Comparison of ENCODE assay signal across 23 mouse cellular contexts in the genomic region with DNA sequence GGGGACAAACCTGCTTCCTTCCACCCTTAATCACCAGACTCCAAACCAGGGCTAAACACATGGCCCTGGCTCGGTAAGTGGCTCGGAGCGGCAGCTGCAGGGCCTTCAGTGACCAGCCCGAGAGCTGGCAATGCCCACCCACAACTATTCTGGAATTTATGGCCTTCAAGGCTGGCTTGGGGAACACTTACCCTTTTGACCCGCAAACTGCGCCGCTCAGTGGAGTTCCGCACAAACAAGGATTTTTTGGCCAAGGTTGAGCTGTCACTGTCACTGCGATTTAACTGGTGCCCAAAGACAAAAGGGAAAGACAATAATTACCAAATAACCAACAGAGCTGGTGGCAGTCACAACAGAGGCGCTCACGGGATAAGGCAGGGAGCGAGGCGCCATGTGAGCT. TPM values are rescaled to one million over a fixed set of nuclear protein-coding genes. Genes with fewer than 3 reads are reported as not detected.
DNase-seq lines count a peak whose midpoint lies in the region; ATAC-seq lines count a peak whose summit lies in the region.
"Had no signal": no experiment of that assay in that cellular context is flagged by ENCODE, and none has a peak within 500 bp of the region (broad histone marks: within the 10 kb centered on the region; RNA-seq: fewer than 3 reads in every experiment).

No protein-coding gene starts in this region.

- no peak overlapping the region for H3K4me2 ChIP-seq in forebrain, embryonic 11.5 days (ENCODE audit: low read depth, low read length, severe bottlenecking)
- no peak overlapping the region for H3K4me2 ChIP-seq in neural tube, embryonic 15.5 days
- H3K4me2 ChIP-seq: heart, embryonic 12.5 days; hindbrain, embryonic 15.5 days; neural tube, embryonic 12.5 days had no signal

- H3K27ac ChIP-seq in forebrain, embryonic 11.5 days (ENCODE audit: low read depth, low read length), result no peak overlapping the region
- no peak overlapping the region for H3K27ac ChIP-seq in forebrain, embryonic 10.5 days
- H3K27ac ChIP-seq in neural tube, embryonic 15.5 days (replicated peaks), result no peak overlapping the region
- H3K27ac ChIP-seq in midbrain, embryonic 10.5 days (replicated peaks), result no peak overlapping the region
- H3K27ac ChIP-seq: hindbrain, embryonic 15.5 days; left cerebral cortex, adult 2 months; neural tube, embryonic 12.5 days had no signal

- no peak overlapping the region for H3K9ac ChIP-seq in forebrain, embryonic 11.5 days (ENCODE audit: low read length)
- H3K9ac ChIP-seq in neural tube, embryonic 15.5 days (replicated peaks), result no peak overlapping the region
- H3K9ac ChIP-seq: heart, embryonic 12.5 days; hindbrain, embryonic 15.5 days; neural tube, embryonic 12.5 days had no signal

- no peaks in the 10 kb centered on the region for H3K36me3 ChIP-seq in forebrain, embryonic 11.5 days (ENCODE audit: control insufficient read depth, insufficient read depth, low read length)
- H3K36me3 ChIP-seq in forebrain, embryonic 10.5 days (replicated peaks), result peaks cover 93% of the 10 kb centered on the region
- H3K36me3 ChIP-seq in neural tube, embryonic 15.5 days, result peaks cover 28% of the 10 kb centered on the region
- peaks cover 84% of the 10 kb centered on the region for H3K36me3 ChIP-seq in midbrain, embryonic 10.5 days

- H3K4me3 ChIP-seq in forebrain, embryonic 11.5 days (ENCODE audit: low read depth, low read length), result no peak overlapping the region
- H3K4me3 ChIP-seq in forebrain, embryonic 10.5 days, result no peak overlapping the region
- no peak overlapping the region for H3K4me3 ChIP-seq in neural tube, embryonic 15.5 days (replicated peaks)
- no peak overlapping the region for H3K4me3 ChIP-seq in midbrain, embryonic 10.5 days
- H3K4me3 ChIP-seq: erythroblast, embryonic 14.5 days; heart, embryonic 12.5 days; hindbrain, embryonic 15.5 days; left cerebral cortex, adult 2 months; megakaryocyte, embryonic 14.5 days; neural tube, embryonic 12.5 days had no signal

- H3K9me3 ChIP-seq in forebrain, embryonic 11.5 days (ENCODE audit: control insufficient read depth, low read length), result no peaks in the 10 kb centered on the region
- H3K9me3 ChIP-seq in forebrain, embryonic 10.5 days, result no peaks in the 10 kb centered on the region
- no peaks in the 10 kb centered on the region for H3K9me3 ChIP-seq in neural tube, embryonic 15.5 days (replicated peaks)
- no peaks in the 10 kb centered on the region for H3K9me3 ChIP-seq in midbrain, embryonic 10.5 days (replicated peaks)
- H3K9me3 ChIP-seq: heart, embryonic 12.5 days; hindbrain, embryonic 15.5 days; megakaryocyte, embryonic 14.5 days; neural tube, embryonic 12.5 days had no signal

- H3K4me1 ChIP-seq in forebrain, embryonic 11.5 days (replicated peaks; ENCODE audit: control insufficient read depth, insufficient read depth, low read length), result no peaks in the 10 kb centered on the region
- no peaks in the 10 kb centered on the region for H3K4me1 ChIP-seq in forebrain, embryonic 10.5 days
- H3K4me1 ChIP-seq in neural tube, embryonic 15.5 days, result no peaks in the 10 kb centered on the region
- no peaks in the 10 kb centered on the region for H3K4me1 ChIP-seq in midbrain, embryonic 10.5 days
- H3K4me1 ChIP-seq: heart, embryonic 12.5 days; hindbrain, embryonic 15.5 days; neural tube, embryonic 12.5 days had no signal

- H3K27me3 ChIP-seq in forebrain, embryonic 11.5 days (ENCODE audit: control insufficient read depth, insufficient read depth, low read length), result no peaks in the 10 kb centered on the region
- H3K27me3 ChIP-seq in forebrain, embryonic 10.5 days (ENCODE audit: poor library complexity, severe bottlenecking), result no peaks in the 10 kb centered on the region
- no peaks in the 10 kb centered on the region for H3K27me3 ChIP-seq in neural tube, embryonic 15.5 days (replicated peaks)
- H3K27me3 ChIP-seq in midbrain, embryonic 10.5 days (ENCODE audit: low read depth, poor library complexity, severe bottlenecking), result no peaks in the 10 kb centered on the region
- H3K27me3 ChIP-seq: heart, embryonic 12.5 days; hindbrain, embryonic 15.5 days; megakaryocyte, embryonic 14.5 days; neural tube, embryonic 12.5 days had no signal

- peak; percentile 47 for DNase-seq in forebrain, embryonic 11.5 days (ENCODE audit: low spot score)
- DNase-seq in forebrain, embryonic 10.5 days (ENCODE audit: extremely low spot score, low spot score), result no peak
- DNase-seq in neural tube, embryonic 10.5 days (ENCODE audit: extremely low spot score, low spot score), result no peak
- DNase-seq in kidney, postnatal 4 days, result peak; percentile 37 to 65
- no peak for DNase-seq in cerebellum, adult 11-12 months
- no peak for DNase-seq in midbrain, embryonic 10.5 days (ENCODE audit: low spot score)
- DNase-seq in cerebellum, adult 18-20 months, result no peak
- DNase-seq: cerebellum, postnatal 14 days; gastrocnemius, postnatal 25 days; lung, postnatal 10 days; thymus, postnatal 25 days had no signal

- no peak for ATAC-seq in forebrain, embryonic 11.5 days (replicated peaks; ENCODE audit: low FRiP score)
- peak; percentile 45; the same call in 1 of the 2 replicates for ATAC-seq in neural tube, embryonic 15.5 days (ENCODE audit: low FRiP score)
- ATAC-seq: intestine, postnatal 0 days had no signal

- WGBS in forebrain, embryonic 11.5 days, result 87% methylated on average over 13 of the region's 13 CpGs
- 89% methylated on average over 13 of the region's 13 CpGs for WGBS in forebrain, embryonic 10.5 days
- 29% methylated on average over 13 of the region's 13 CpGs for WGBS in neural tube, embryonic 15.5 days
- WGBS in midbrain, embryonic 10.5 days, result 92% methylated on average over 13 of the region's 13 CpGs

RNA-seq across cellular contexts. Expression of a gene that starts 21.7 kb away (rescaled TPM):
- polyA plus RNA-seq in forebrain, embryonic 11.5 days (2014; fragmentation: Nextera tagmentation; extraction: Ambion mirVana), result not detected in 2 replicates
- polyA plus RNA-seq in forebrain, embryonic 10.5 days (2016; fragmentation: Nextera tagmentation; extraction: Ambion mirVana), result not detected in 2 replicates
- not detected in 2 replicates for polyA plus RNA-seq in neural tube, embryonic 15.5 days (2015; fragmentation: Nextera tagmentation; extraction: Ambion mirVana)
- polyA plus RNA-seq in midbrain, embryonic 10.5 days (2016; fragmentation: Nextera tagmentation; extraction: Ambion mirVana), result not detected in 2 replicates
- polyA plus RNA-seq: embryonic facial prominence, embryonic 11.5 days; erythroblast, embryonic 14.5 days; heart, embryonic 12.5 days; hindbrain, embryonic 15.5 days; intestine, postnatal 0 days; liver, embryonic 16.5 days; midbrain, postnatal 0 days; neural tube, embryonic 12.5 days had no signal

RNA-seq across cellular contexts. Expression of a gene that starts 24.0 kb away (rescaled TPM):
- not detected in 2 replicates for polyA plus RNA-seq in forebrain, embryonic 11.5 days (2014; fragmentation: Nextera tagmentation; extraction: Ambion mirVana)
- polyA plus RNA-seq in forebrain, embryonic 10.5 days (2016; fragmentation: Nextera tagmentation; extraction: Ambion mirVana), result not detected in 2 replicates
- polyA plus RNA-seq in neural tube, embryonic 15.5 days (2015; fragmentation: Nextera tagmentation; extraction: Ambion mirVana), result not detected in 2 replicates
- not detected in 2 replicates for polyA plus RNA-seq in midbrain, embryonic 10.5 days (2016; fragmentation: Nextera tagmentation; extraction: Ambion mirVana)
- polyA plus RNA-seq: embryonic facial prominence, embryonic 11.5 days; erythroblast, embryonic 14.5 days; heart, embryonic 12.5 days; hindbrain, embryonic 15.5 days; intestine, postnatal 0 days; limb, embryonic 14.5 days; liver, embryonic 16.5 days; midbrain, postnatal 0 days; neural tube, embryonic 12.5 days had no signal

Comparison
In these comparisons a context has a peak if more than half of its experiments do, and no peak if none do; other contexts are left out.
1. DNase-seq: peak in forebrain, embryonic 11.5 days (single experiment) and kidney, postnatal 4 days (2 of 2); none in forebrain, embryonic 10.5 days (single experiment), neural tube, embryonic 10.5 days (single experiment), cerebellum, adult 11-12 months (single experiment), midbrain, embryonic 10.5 days (single experiment) and cerebellum, adult 18-20 months (0 of 2).